Mouse (Mus musculus) stomach, postnatal 0 days (tissue): ENCODE measurements at regions not wholly inside any gene's neighbourhood (a gene's known extent, or its start where the extent isn't known, plus 50 kb on each side); places are given as distances from the start of the nearest gene placed in this dataset.

Source experiments
- ATAC-seq: fragments of 200-750 bp; cut with Nextera tagmentation; 2 replicates; pipeline ENCODE4 v1.8.0; 2017; ENCODE audit not compliant: low FRiP score, low TSS enrichment
- DNase-seq: peaks from one replicate; pipeline ENCODE4 v3.0.0-alpha.2; 2016; ENCODE audit warnings: low spot score
- H3K27ac ChIP-seq: fragments of 300-500 bp; sonication (generic); replicated peaks from 2 replicates; pipeline ENCODE4 v1.5.1; 2014; ENCODE audit warnings: mild to moderate bottlenecking, control low read depth
- H3K27me3 ChIP-seq: fragments of 300-500 bp; sonication (generic); 2 replicates; pipeline ENCODE4 v1.6.1; 2014; ENCODE audit warnings: low read length; ENCODE audit not compliant: control insufficient read depth, insufficient read depth
- H3K36me3 ChIP-seq: fragments of 300-500 bp; sonication (generic); 2 replicates; pipeline ENCODE4 v1.6.1; 2014; ENCODE audit warnings: low read length, mixed read lengths; ENCODE audit not compliant: control insufficient read depth, insufficient read depth
- H3K4me1 ChIP-seq: fragments of 300-500 bp; sonication (generic); replicated peaks from 2 replicates; pipeline ENCODE4 v1.6.1; 2014; ENCODE audit warnings: antibody characterized with exemption; ENCODE audit not compliant: control insufficient read depth, insufficient read depth
- H3K4me2 ChIP-seq: fragments of 300-500 bp; sonication (generic); replicated peaks from 2 replicates; pipeline ENCODE4 v1.6.1; 2014; ENCODE audit warnings: low read depth, mild to moderate bottlenecking, control low read depth, moderate library complexity
- H3K4me3 ChIP-seq: fragments of 300-500 bp; sonication (generic); 2 replicates; pipeline ENCODE4 v1.5.1; 2014; ENCODE audit warnings: low read depth, low read length, control low read depth
- H3K9ac ChIP-seq: fragments of 300-500 bp; sonication (generic); 2 replicates; pipeline ENCODE4 v1.6.1; 2014; ENCODE audit warnings: mild to moderate bottlenecking, low read length, control low read depth, mixed read lengths
- H3K9me3 ChIP-seq: fragments of 300-500 bp; sonication (generic); 2 replicates; pipeline ENCODE4 v1.6.1; 2016; ENCODE audit warnings: low read length; ENCODE audit not compliant: control insufficient read depth
- CTCF ChIP-seq: IDR thresholded peaks from 2 replicates; pipeline ENCODE4 v1.5.1; 2016; ENCODE audit warnings: antibody characterized with exemption, low read depth, mild to moderate bottlenecking, moderate library complexity
- EP300 ChIP-seq: optimal IDR thresholded peaks from 2 replicates; pipeline ENCODE3; 2016; ENCODE audit warnings: antibody characterized with exemption
- WGBS: fragments of 180-500 bp; shearing (Covaris S2); extraction: QIAGEN DNeasy Blood & Tissue Kit; methylation state at CpG from one replicate; pipeline ENCODE4 v1.1.7; 2014; 5-methylcytosine and 5-hydroxymethylcytosine counted together

- H3K27ac ChIP-seq: no peak overlapping the region
- H3K27me3 ChIP-seq: no peaks in the 10 kb centered on the region
- 59% methylated on average over 10 of the region's 10 CpGs for WGBS
- H3K36me3 ChIP-seq: no peaks in the 10 kb centered on the region
- H3K4me2 ChIP-seq: no peak overlapping the region
- ATAC-seq: peak; percentile 18; the same call in 1 of the 2 replicates
- no peaks in the 10 kb centered on the region for H3K9me3 ChIP-seq
- TF ChIP-seq CTCF (peak; percentile 92), EP300 (no peak)
- no peak overlapping the region for H3K9ac ChIP-seq
- no peaks in the 10 kb centered on the region for H3K4me1 ChIP-seq
- peak; percentile 61 for DNase-seq
- H3K4me3 ChIP-seq: no peak overlapping the region
Measured at GRCm38 (mm10) chr11:31615107-31615811, 56.4 kb downstream of the Bod1 start.

- H3K36me3 ChIP-seq: no peaks in the 10 kb centered on the region
- H3K27me3 ChIP-seq: no peaks in the 10 kb centered on the region
- H3K4me2 ChIP-seq: no peak overlapping the region
- TF ChIP-seq CTCF: no peak
- no peak for TF ChIP-seq EP300
- no peak overlapping the region for H3K9ac ChIP-seq
- no peak overlapping the region for H3K27ac ChIP-seq
- H3K4me1 ChIP-seq: no peaks in the 10 kb centered on the region
- H3K4me3 ChIP-seq: no peak overlapping the region
- ATAC-seq: no peak
- 77% methylated on average over 7 of the region's 7 CpGs for WGBS
- DNase-seq: no peak
- H3K9me3 ChIP-seq: no peaks in the 10 kb centered on the region
Measured at GRCm38 (mm10) chr11:31614394-31614713, 57.3 kb downstream of the Bod1 start.

GRCm38 (mm10) chr11:31613688-31614393, 57.8 kb downstream of the Bod1 start:
- Histone ChIP-seq H3K4me1 (no peaks in the 10 kb centered on the region), H3K27ac (no peak overlapping the region), H3K36me3 (no peaks in the 10 kb centered on the region), H3K4me2 (no peak overlapping the region), H3K4me3 (no peak overlapping the region), H3K27me3 (no peaks in the 10 kb centered on the region), H3K9me3 (no peaks in the 10 kb centered on the region), H3K9ac (no peak overlapping the region)
- ATAC-seq (no peak), DNase-seq (no peak)
- TF ChIP-seq EP300 (no peak), CTCF (no peak)
- 78% methylated on average over 11 of the region's 11 CpGs for WGBS

GRCm38 (mm10) chr11:31608458-31608857, 63.2 kb downstream of the Bod1 start:
- no peaks in the 10 kb centered on the region for H3K27me3 ChIP-seq
- 71% methylated on average over 4 of the region's 4 CpGs for whole genome bisulfite sequencing
- no peak overlapping the region for H3K4me3 ChIP-seq
- TF ChIP-seq CTCF: no peak
- TF ChIP-seq EP300: no peak
- no peak for ATAC-seq
- no peak overlapping the region for H3K4me2 ChIP-seq
- H3K9ac ChIP-seq: no peak overlapping the region
- no peaks in the 10 kb centered on the region for H3K4me1 ChIP-seq
- no peaks in the 10 kb centered on the region for H3K9me3 ChIP-seq
- peak; percentile 7 for DNase-seq
- H3K36me3 ChIP-seq: no peaks in the 10 kb centered on the region
- H3K27ac ChIP-seq: no peak overlapping the region

GRCm38 (mm10) chr11:31601499-31601898, 70.2 kb downstream of the Bod1 start:
- TF ChIP-seq EP300 (no peak), CTCF (no peak)
- H3K27ac ChIP-seq: no peak overlapping the region
- DNase-seq (no peak), ATAC-seq (no peak)
- H3K4me2 ChIP-seq: no peak overlapping the region
- WGBS: 57% methylated on average over 7 of the region's 7 CpGs
- H3K4me3 ChIP-seq: no peak overlapping the region
- H3K9ac ChIP-seq: no peak overlapping the region
- no peaks in the 10 kb centered on the region for H3K9me3 ChIP-seq
- H3K4me1 ChIP-seq: no peaks in the 10 kb centered on the region
- no peaks in the 10 kb centered on the region for H3K27me3 ChIP-seq
- no peaks in the 10 kb centered on the region for H3K36me3 ChIP-seq

GRCm38 (mm10) chr11:31593604-31594003, 78.1 kb downstream of the Bod1 start:
- H3K9ac ChIP-seq: no peak overlapping the region
- no peaks in the 10 kb centered on the region for H3K36me3 ChIP-seq
- TF ChIP-seq EP300 (no peak), CTCF (no peak)
- no peak overlapping the region for H3K4me2 ChIP-seq
- DNase-seq (no peak), ATAC-seq (no peak)
- H3K27ac ChIP-seq: no peak overlapping the region
- WGBS: 87% methylated on average over 2 of the region's 2 CpGs
- H3K4me3 ChIP-seq: no peak overlapping the region
- no peaks in the 10 kb centered on the region for H3K27me3 ChIP-seq
- H3K9me3 ChIP-seq: no peaks in the 10 kb centered on the region
- no peaks in the 10 kb centered on the region for H3K4me1 ChIP-seq
